Mouse (Mus musculus) G1E (cell line): ENCODE results near the gene Galnt15.

Experiments used
- CTCF ChIP-seq: IDR thresholded peaks from 2 replicates; pipeline ENCODE4 v1.5.1; 2012; ENCODE audit warnings: low read depth, low read length, inconsistent platforms, mixed read lengths
- GATA1 ChIP-seq: IDR thresholded peaks from 2 replicates; pipeline ENCODE4 v1.6.1; 2012; ENCODE audit warnings: borderline replicate concordance, low read length, inconsistent platforms, mixed read lengths
- GATA2 ChIP-seq: IDR thresholded peaks from 2 replicates; pipeline ENCODE4 v1.6.1; 2012; ENCODE audit warnings: low read depth, low read length, inconsistent platforms, borderline replicate concordance
- TAL1 ChIP-seq: conservative IDR thresholded peaks from 2 replicates; pipeline ENCODE4 v1.6.1; 2012; ENCODE audit warnings: low read depth, low read length, inconsistent platforms, mixed read lengths

- TF ChIP-seq CTCF (no peak), TAL1 (no peak), GATA2 (no peak), GATA1 (no peak)
Observed at GRCm38 (mm10) chr14:32081026-32081425, 52.2 kb downstream of the Galnt15 start.
